Mouse (Mus musculus) 3134 (cell line): ENCODE results near the gene P2ry6.

Experiments
- DNase-seq: peaks from one replicate; pipeline ENCODE4 v3.0.0-alpha.2; 2011; ENCODE audit warnings: low spot score; ENCODE audit not compliant: insufficient read length; ENCODE audit errors: extremely low read depth

The P2ry6 gene

DNA sequence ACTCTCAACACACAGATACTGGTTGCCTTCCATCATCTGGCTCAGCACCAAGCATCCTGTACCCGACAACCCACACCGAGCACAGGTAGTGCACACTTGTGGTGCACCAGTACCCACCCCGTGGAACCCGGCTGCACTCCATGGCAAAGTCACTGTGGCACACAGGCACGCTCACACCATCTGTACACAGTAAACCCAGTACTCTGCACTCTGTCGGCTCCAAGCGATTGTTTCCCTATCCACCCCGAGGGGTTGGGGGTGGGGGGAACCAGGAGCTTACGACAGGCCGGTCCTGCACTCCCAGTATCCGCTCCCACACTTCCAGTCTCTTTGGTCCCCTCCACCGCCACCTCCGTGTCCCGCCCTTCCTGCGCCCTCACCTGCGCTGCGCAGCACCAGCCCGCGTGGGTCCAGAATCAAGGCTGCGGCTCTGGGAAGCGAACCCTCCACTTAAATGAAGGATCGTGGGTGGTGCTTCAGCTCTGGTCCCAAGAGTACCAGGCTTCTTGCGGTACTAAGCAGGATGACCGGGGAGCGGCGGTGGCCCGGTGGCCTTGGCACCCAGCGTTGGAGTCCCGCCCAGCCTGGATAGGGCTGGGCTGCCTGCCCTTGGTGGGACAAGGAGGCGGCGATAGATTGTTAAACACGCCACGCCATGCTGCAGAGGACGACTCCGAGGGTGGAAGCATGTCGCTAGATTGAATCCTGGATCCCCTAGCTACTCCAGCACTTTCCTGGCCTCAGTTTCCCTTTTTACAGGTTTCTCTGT lies at the start of gene P2ry6:
Gene P2ry6, minus strand, starts transcription at position 515 of the 769 bp plus-strand sequence.
- no peak for DNase-seq

- DNase-seq = no peak
These were observed 43.0 kb upstream of the P2ry6 start for GRCm38 (mm10) chr7:101017492-101017891.

- no peak for DNase-seq
These were observed 42.6 kb upstream of the P2ry6 start for GRCm38 (mm10) chr7:101017021-101017461.

- DNase-seq = no peak
These were observed 40.5 kb upstream of the P2ry6 start for GRCm38 (mm10) chr7:101014985-101015384.

DNA sequence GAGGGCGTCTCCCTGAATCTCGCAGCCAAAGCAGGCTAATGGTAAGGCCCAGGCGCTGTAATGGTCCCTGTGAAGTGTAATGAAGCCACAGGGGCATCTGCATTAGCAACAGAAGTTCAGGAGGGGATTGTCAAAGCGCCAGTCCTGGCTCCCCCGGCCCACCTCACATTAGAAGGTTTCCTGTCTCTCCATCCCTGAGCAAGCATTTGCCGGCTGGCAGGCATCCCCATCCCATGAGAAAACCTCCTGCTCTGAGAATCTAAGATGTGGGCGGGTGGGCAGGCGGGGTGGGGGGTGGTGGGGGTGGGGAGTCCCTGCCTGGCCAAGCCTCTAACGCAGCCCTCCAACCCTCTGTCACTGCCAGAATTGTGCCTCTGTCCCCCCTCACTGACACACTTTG lies 39.6 kb upstream of the P2ry6 start:
- no peak for DNase-seq

- DNase-seq = no peak
These were observed 38.1 kb upstream of the P2ry6 start, which contains the start of gene P2ry2 for GRCm38 (mm10) chr7:101012541-101012940. TSS of gene P2ry2 (minus strand) at chr7:101012866.

GRCm38 (mm10) chr7:101011681-101012367 lies 37.4 kb upstream of the P2ry6 start:
- peak; percentile 67 for DNase-seq

- no peak for DNase-seq
These were observed 36.3 kb upstream of the P2ry6 start for GRCm38 (mm10) chr7:101010741-101011140.

DNA sequence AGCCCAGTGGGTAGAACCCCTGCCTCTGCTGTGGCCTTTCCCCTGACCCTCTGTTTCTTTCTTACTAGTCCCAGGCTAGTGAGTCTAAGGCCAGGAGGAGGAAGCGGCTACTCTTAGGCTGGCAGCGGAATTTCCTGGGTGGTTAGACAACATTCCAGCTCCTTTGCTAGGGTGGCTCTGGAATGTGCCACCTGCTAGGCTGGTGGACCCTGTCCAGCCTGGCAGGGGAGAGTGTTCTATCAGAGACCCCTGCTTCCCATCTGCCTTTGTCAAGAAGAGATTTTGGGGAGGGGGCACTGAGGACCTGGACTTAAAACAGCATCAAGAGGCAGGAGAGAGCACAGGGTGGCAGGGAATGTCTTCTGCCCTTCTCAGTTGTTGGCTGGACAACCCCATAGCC lies 31.8 kb upstream of the P2ry6 start:
- peak; percentile 42 for DNase-seq

DNA sequence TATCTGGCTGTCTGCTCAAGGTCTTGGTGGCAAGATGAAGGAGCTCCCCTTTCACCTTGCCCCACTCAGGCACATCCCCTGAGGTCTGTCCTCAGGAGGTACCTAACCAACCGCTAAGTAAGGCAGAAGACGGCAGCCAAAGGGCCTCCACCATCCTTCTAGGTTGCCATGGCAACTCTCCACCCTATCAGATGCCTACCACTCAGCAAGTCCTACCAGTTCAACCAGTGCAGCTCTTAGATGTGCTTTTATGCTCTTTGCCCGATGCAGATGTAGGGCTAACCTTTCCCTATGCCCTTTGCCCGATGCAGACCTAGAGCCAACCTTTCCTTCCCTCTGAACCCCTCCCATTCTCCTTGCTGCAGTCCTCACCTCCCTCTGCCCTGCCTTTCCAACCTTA lies 30.7 kb upstream of the P2ry6 start:
- DNase-seq = no peak

GRCm38 (mm10) chr7:101003442-101004326 lies 29.2 kb upstream of the P2ry6 start:
- no peak for DNase-seq

DNA sequence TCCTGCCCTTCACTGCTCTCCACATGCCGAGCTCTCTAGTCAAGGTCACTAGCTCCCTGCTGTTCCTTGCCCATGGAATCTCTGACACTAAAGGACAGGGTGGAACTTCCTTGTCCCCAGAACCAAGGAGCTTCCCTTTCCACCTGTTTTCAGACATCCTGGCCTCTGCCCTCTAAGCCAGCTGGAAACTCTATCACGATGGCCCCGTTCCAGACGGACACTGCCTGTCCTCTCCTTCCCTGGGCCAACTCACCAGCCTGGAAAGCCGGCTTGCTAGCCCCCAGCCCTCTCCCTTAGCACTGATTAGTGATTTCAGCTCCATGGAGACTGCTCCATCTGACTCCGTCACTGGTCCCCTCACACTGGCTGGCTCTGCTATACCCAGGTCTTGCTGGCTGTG lies 27.8 kb upstream of the P2ry6 start:
- no peak for DNase-seq

DNA sequence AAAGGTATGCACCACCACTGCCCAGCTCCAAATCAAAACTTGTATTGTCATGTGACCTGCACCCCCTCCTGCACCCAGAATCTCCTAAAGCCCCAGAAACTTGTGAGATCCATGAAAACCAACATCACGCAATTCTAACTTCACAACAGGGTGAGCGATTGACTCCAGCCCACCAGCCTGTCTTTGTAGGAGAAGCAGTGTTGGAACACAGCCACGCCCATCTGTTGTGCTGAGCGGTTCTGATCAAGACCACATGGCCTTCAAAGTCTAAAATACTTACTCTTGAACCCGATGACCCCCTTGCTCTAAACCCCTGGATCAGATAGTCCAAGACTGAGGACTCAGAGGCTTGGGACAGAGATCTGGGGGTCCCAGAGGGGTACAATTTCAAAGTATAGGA lies 25.2 kb upstream of the P2ry6 start:
- no peak for DNase-seq

DNA sequence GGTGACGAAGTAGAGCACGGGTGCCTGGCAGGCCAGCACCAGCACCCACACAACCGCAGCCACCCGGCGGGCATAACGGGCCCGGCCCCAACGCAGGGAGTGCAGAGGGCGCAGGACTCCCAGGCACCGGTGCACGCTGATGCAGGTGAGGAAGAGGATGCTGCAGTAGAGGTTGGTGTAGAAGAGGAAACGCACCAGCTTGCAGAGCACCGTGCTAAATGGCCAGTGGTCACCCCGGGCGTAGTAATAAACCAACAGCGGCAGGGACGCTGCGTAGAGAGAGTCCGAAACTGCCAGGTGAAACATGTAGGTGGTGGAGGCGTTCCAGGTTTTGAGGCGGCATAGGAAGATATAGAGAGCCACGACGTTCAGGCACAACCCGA lies 24.1 kb upstream of the P2ry6 start:
- no peak for DNase-seq

DNA sequence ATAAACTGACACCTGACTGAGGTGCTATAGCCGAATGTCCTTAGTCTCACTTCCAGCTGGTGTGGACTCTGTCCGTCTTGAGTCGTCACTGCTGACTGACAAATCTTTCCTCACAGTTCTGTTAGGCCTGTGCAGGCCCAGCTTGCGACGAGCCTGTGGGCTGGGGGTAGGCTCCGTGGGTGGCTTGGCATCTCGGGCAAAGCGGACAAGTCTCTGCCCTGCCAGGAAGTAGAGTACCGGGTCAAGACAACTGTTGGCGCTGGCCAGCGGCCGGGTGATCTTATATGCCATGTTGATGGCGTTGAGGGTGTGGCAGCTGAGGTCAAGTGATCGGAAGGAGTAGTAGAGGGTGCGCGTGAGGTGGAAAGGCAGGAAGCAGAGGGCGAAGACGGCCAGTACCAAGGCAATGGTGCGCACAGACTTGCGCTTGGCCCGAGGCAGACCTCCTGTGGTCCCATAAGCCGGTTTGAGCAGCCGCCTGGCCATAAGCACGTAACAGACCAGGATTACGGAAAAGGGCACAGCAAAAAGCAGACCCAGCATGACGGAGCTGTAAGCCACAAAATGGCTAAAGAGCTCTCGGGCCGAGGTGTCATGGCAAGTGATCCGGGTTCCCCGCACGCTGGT lies 23.6 kb upstream of the P2ry6 start:
- DNase-seq = no peak

GRCm38 (mm10) chr7:100997215-100997614 lies 22.8 kb upstream of the P2ry6 start:
- no peak for DNase-seq

DNA sequence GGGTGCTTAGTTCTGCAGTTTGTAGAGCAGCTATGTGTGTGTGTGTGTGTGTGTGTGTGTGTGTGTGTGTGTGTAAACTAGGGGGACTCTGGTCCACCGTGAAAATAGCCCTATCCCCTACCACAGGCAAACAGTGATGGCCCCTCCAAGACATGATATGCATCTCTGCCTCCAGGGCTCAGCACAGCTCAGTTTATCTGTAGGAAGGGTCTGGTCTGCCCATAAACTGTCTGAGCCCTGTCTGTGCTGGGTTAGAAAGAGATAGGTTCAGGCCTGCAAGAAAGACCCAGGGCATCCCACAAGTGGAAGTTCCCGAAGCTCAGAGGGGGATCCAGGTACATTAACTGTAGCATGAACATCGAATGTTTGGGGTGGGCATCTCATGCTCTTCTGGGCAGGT lies 21.5 kb upstream of the P2ry6 start:
- no peak for DNase-seq

DNA sequence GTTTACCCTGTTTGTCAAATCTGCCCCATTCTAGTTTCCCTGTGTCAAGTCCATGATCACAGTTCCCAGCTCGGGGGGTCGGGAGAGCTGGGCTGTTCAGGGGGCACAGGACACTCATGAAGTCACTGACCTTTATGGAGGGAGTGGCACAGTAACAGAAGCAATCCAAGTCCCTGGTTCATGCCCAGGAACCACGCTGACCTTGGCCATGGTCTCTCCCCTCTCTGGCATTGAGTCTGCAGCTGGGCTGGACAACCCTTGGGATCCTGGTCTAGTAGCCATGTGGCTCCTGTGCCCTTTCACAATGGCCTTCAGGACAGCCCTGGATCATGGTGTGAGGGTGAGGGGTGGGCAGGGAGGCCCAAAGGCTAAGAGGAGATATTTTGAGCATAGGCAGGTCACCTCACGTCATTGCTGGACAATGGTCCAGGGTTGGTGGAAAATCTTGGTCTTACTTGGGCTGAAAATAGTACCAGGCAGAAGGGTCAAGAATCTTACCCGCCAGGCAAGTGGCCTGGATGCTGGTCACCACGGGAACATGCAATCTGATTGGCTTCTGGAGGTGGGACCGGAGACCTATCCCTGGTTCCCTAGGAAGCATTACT lies 20.9 kb upstream of the P2ry6 start:
- DNase-seq = no peak

- no peak for DNase-seq
These were observed 18.7 kb upstream of the P2ry6 start for GRCm38 (mm10) chr7:100993166-100993565.

- peak; percentile 56 for DNase-seq
These were observed 17.5 kb upstream of the P2ry6 start for GRCm38 (mm10) chr7:100991972-100992371.
